ENCODE assay signal across 8 mouse cellular contexts in genomic region chr10:126809587-126809986, GRCm38 (mm10).
DNase-seq lines count a peak whose midpoint lies in the region; ATAC-seq lines count a peak whose summit lies in the region.

No protein-coding gene starts in this region.

- H3K36me3 ChIP-seq in lung, embryonic 15.5 days = no peaks in the 10 kb centered on the region
- H3K36me3 ChIP-seq in heart, embryonic 15.5 days = no peaks in the 10 kb centered on the region
- H3K36me3 ChIP-seq in midbrain, embryonic 14.5 days (ENCODE audit: control insufficient read depth, insufficient read depth, low read length) = no peaks in the 10 kb centered on the region

- 0 out of 2 replicates have a peak, but pooled peaks have one; percentile 38 for ATAC-seq in lung, embryonic 15.5 days (ENCODE audit: borderline replicate concordance, extremely low read depth, low FRiP score, low TSS enrichment)
- no peak; the same call in 1 of the 2 replicates for ATAC-seq in heart, embryonic 15.5 days (replicated peaks; ENCODE audit: insufficient number of reproducible peaks, insufficient read depth, low FRiP score, low read depth)
- ATAC-seq in midbrain, embryonic 14.5 days (ENCODE audit: low FRiP score, low TSS enrichment) = no peak

- DNase-seq in lung, postnatal 14 days = no peak
- peak; percentile 10 for DNase-seq in cerebellum, adult 9-11 months
- DNase-seq in left cerebral cortex, postnatal 36 days (ENCODE audit: low spot score in 2 of 2) = peak; percentile 36 to 47
- peak; percentile 76 for DNase-seq in midbrain, embryonic 14.5 days
- no peak for DNase-seq in urinary bladder, postnatal 10 days (ENCODE audit: low spot score)
- DNase-seq in adrenal gland, postnatal 25 days = no peak

- peak overlapping the region; percentile 6; the same call in 1 of the 2 replicates for H3K9ac ChIP-seq in lung, embryonic 15.5 days
- no peak overlapping the region for H3K9ac ChIP-seq in heart, embryonic 15.5 days
- H3K9ac ChIP-seq in midbrain, embryonic 14.5 days (replicated peaks; ENCODE audit: low read length) = no peak overlapping the region

- 0 out of 2 replicates have a peak, but pooled peaks cover 6% of the 10 kb centered on the region for H3K4me1 ChIP-seq in lung, embryonic 15.5 days
- 0 out of 2 replicates have a peak, but pooled peaks cover 4% of the 10 kb centered on the region for H3K4me1 ChIP-seq in heart, embryonic 15.5 days (replicated peaks)
- no peaks in the 10 kb centered on the region for H3K4me1 ChIP-seq in midbrain, embryonic 14.5 days (ENCODE audit: control insufficient read depth, insufficient read depth, low read length)

- 40% methylated on average over 17 of the region's 17 CpGs for WGBS in lung, embryonic 15.5 days
- WGBS in heart, embryonic 15.5 days = 44% methylated on average over 17 of the region's 17 CpGs
- 52% methylated on average over 17 of the region's 17 CpGs for WGBS in midbrain, embryonic 14.5 days

- H3K9me3 ChIP-seq in lung, embryonic 15.5 days = no peaks in the 10 kb centered on the region
- H3K9me3 ChIP-seq in heart, embryonic 15.5 days (replicated peaks) = no peaks in the 10 kb centered on the region
- no peaks in the 10 kb centered on the region for H3K9me3 ChIP-seq in midbrain, embryonic 14.5 days (ENCODE audit: control insufficient read depth, low read length)

- H3K27ac ChIP-seq in lung, embryonic 15.5 days = no peak overlapping the region
- H3K27ac ChIP-seq in heart, embryonic 15.5 days = no peak overlapping the region
- peak overlapping the region; percentile 55 for H3K27ac ChIP-seq in midbrain, embryonic 14.5 days (replicated peaks; ENCODE audit: low read depth, low read length)

- H3K27me3 ChIP-seq in lung, embryonic 15.5 days = no peaks in the 10 kb centered on the region
- H3K27me3 ChIP-seq in heart, embryonic 15.5 days = no peaks in the 10 kb centered on the region
- no peaks in the 10 kb centered on the region for H3K27me3 ChIP-seq in midbrain, embryonic 14.5 days (ENCODE audit: control insufficient read depth, insufficient read depth, low read length)

- intact Hi-C loops in left cerebral cortex, postnatal 36 days (cut with DNase I) = no loop called here

- H3K4me2 ChIP-seq in lung, embryonic 15.5 days = peak overlapping the region; percentile 57
- H3K4me2 ChIP-seq in heart, embryonic 15.5 days = peak overlapping the region; percentile 56
- H3K4me2 ChIP-seq in midbrain, embryonic 14.5 days (ENCODE audit: low read length) = peak overlapping the region; percentile 41

- peak overlapping the region; percentile 37 for H3K4me3 ChIP-seq in lung, embryonic 15.5 days
- peak overlapping the region; percentile 40 for H3K4me3 ChIP-seq in heart, embryonic 15.5 days
- H3K4me3 ChIP-seq in midbrain, embryonic 14.5 days (replicated peaks; ENCODE audit: low read depth, low read length) = no peak overlapping the region

Comparison
In these comparisons a context has a peak if more than half of its experiments do, and no peak if none do; other contexts are left out.
1. DNase-seq: peak in cerebellum, adult 9-11 months (single experiment), left cerebral cortex, postnatal 36 days (2 of 2) and midbrain, embryonic 14.5 days (single experiment); none in lung, postnatal 14 days (single experiment), urinary bladder, postnatal 10 days (single experiment) and adrenal gland, postnatal 25 days (single experiment).
2. Peak in every context shown above with its lines, with median percentiles within 50 percentile points of each other: H3K4me2 ChIP-seq.